Mouse (Mus musculus) hindbrain, embryonic 16.5 days (tissue): ENCODE results near the gene Stk32c. TPM values are rescaled to one million over a fixed set of nuclear protein-coding genes. Genes with fewer than 3 reads are reported as not detected.

Source experiments
- ATAC-seq: fragments of 200-750 bp; cut with Nextera tagmentation; 2 replicates; pipeline ENCODE4 v1.8.0; 2017; ENCODE audit warnings: moderate TSS enrichment, moderate library complexity
- H3K27ac ChIP-seq: fragments of 300-500 bp; sonication (generic); 2 replicates; pipeline ENCODE4 v1.5.1; 2014; ENCODE audit warnings: low read depth, mild to moderate bottlenecking, control low read depth, low read length, moderate library complexity
- H3K27me3 ChIP-seq: fragments of 300-500 bp; sonication (generic); replicated peaks from 2 replicates; pipeline ENCODE4 v1.6.1; 2014; ENCODE audit warnings: low read length; ENCODE audit not compliant: control insufficient read depth, insufficient read depth
- H3K36me3 ChIP-seq: fragments of 300-500 bp; sonication (generic); 2 replicates; pipeline ENCODE4 v1.6.1; 2014; ENCODE audit warnings: mild to moderate bottlenecking, low read length, moderate library complexity, mixed read lengths; ENCODE audit not compliant: control insufficient read depth, insufficient read depth
- H3K4me1 ChIP-seq: fragments of 300-500 bp; sonication (generic); 2 replicates; pipeline ENCODE4 v1.6.1; 2014; ENCODE audit warnings: low read depth, low read length; ENCODE audit not compliant: control insufficient read depth, insufficient read depth
- H3K4me2 ChIP-seq: fragments of 300-500 bp; sonication (generic); 2 replicates; pipeline ENCODE4 v1.6.1; 2014; ENCODE audit warnings: mild to moderate bottlenecking, low read length, control low read depth, moderate library complexity
- H3K4me3 ChIP-seq: fragments of 300-500 bp; sonication (generic); 2 replicates; pipeline ENCODE4 v1.5.1; 2014; ENCODE audit warnings: mild to moderate bottlenecking, low read length, control low read depth, moderate library complexity
- H3K9ac ChIP-seq: fragments of 300-500 bp; sonication (generic); 2 replicates; pipeline ENCODE4 v1.6.1; 2014; ENCODE audit warnings: low read depth, mild to moderate bottlenecking, control low read depth, low read length, moderate library complexity
- H3K9me3 ChIP-seq: fragments of 300-500 bp; sonication (generic); 2 replicates; pipeline ENCODE4 v1.6.1; 2014; ENCODE audit warnings: mild to moderate bottlenecking, low read length, moderate library complexity; ENCODE audit not compliant: control insufficient read depth
- WGBS: fragments of 180-500 bp; shearing (Covaris S2); extraction: QIAGEN DNeasy Blood & Tissue Kit; methylation state at CpG from one replicate; pipeline ENCODE4 v1.1.7; 2014; 5-methylcytosine and 5-hydroxymethylcytosine counted together
- polyA plus RNA-seq: library from polyadenylated mRNA; unstranded; fragments of >200 nt; fragmentation: Nextera tagmentation; extraction: Ambion mirVana; gene quantifications from 2 replicates; pipeline ENCODE4 v1.2.1, GENCODE M21; 2015

Stk32c gene
- polyA plus RNA-seq, 1 experiment from 2014 or later, result 3.0 TPM

DNA sequence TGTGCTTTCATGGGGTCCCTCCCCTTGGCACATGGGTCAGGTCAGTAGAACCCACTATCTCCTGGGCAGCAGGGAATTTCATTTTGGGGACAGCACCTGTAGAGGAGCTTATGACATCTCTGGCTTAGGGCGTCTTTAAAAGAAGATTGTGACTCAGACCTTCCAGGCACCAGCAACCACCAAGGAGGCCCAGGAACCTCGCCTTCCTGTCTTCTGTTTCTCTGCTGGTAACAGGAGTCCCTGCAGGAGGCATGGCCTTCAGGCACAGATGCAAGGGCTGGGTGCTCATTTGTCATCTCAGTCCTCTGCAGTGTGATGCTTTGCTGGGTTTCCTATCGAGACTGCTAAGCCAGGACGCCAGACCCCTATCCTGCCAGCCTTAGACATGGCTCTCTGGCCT lies 84.1 kb downstream of the Stk32c start:
- H3K9me3 ChIP-seq, result no peaks in the 10 kb centered on the region
- H3K36me3 ChIP-seq, result no peaks in the 10 kb centered on the region
- no peak overlapping the region for H3K4me3 ChIP-seq
- no peak for ATAC-seq
- H3K27me3 ChIP-seq, result no peaks in the 10 kb centered on the region
- H3K27ac ChIP-seq, result no peak overlapping the region
- 76% methylated on average over 4 of the region's 4 CpGs for WGBS
- H3K4me1 ChIP-seq, result peaks cover 6% of the 10 kb centered on the region
- H3K9ac ChIP-seq, result no peak overlapping the region
- no peak overlapping the region for H3K4me2 ChIP-seq

DNA sequence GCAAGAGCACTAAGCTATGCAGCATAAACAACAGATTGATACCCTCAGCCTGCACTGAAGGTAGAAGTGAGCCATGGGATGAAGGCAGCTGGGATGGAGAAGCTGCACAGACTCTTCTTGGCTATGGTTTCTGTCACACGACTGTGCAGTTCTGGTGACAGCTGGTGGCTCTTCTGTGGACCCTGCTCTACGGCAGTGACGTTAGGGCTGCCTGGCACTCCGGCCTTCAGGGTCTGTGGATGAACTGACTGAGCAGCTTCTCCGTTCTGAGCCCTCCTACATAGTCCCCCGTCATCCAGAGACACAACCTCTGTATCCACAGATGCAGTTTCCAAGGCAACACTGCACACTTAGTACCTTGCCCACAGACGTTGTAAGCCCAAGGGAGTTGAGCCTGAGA lies 86.6 kb downstream of the Stk32c start:
- Histone ChIP-seq H3K4me3 (no peak overlapping the region), H3K27me3 (no peaks in the 10 kb centered on the region), H3K27ac (no peak overlapping the region), H3K9me3 (no peaks in the 10 kb centered on the region), H3K4me1 (0 out of 2 replicates have a peak, but pooled peaks cover 2% of the 10 kb centered on the region), H3K4me2 (no peak overlapping the region), H3K9ac (no peak overlapping the region), H3K36me3 (no peaks in the 10 kb centered on the region)
- ATAC-seq, result no peak
- 67% methylated on average over 7 of the region's 7 CpGs for WGBS

DNA sequence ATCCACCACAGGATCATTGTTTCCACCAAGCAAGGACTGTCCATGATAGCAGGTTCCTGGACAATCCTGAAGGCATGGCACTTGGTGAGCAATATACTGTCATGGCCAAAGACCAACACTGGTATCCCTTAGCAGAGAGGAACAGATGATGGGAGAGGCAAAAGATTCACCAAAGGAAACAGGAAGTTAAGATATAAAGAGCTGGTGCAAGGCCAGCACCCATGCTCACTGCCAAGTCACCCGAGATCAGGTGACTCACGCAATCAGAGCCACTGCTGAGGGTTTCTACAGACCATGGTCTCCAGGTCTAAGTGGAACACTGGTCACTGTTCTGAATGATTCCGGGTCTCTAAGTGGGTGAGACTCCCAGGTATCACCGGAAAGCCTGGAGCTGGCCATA lies 87.2 kb downstream of the Stk32c start:
- H3K9ac ChIP-seq, result no peak overlapping the region
- no peak overlapping the region for H3K4me3 ChIP-seq
- no peaks in the 10 kb centered on the region for H3K36me3 ChIP-seq
- H3K27me3 ChIP-seq, result no peaks in the 10 kb centered on the region
- 87% methylated on average over 4 of the region's 4 CpGs for WGBS
- no peak for ATAC-seq
- H3K4me2 ChIP-seq, result no peak overlapping the region
- H3K9me3 ChIP-seq, result no peaks in the 10 kb centered on the region
- H3K4me1 ChIP-seq, result 0 out of 2 replicates have a peak, but pooled peaks cover under 1% of the 10 kb centered on the region
- no peak overlapping the region for H3K27ac ChIP-seq

DNA sequence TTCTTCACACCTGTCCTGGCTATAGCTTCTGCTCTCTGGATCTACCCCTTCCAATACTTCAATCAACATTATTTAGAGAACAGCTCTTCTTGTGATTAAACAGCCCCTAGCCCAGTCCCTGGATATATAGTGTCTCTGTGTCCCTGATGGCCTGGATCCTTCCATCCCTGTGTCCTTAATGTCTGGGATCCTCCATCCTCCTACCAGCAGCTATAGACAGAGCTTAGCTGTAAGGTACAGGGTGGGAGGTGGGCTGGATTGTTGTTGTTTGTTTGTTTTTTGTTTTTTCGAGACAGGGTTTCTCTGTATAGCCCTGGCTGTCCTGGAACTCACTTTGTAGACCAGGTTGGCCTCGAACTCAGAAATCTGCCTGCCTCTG lies 93.3 kb downstream of the Stk32c start:
- no peak overlapping the region for H3K4me3 ChIP-seq
- ATAC-seq, result peak; percentile 52
- no peaks in the 10 kb centered on the region for H3K4me1 ChIP-seq
- no peak overlapping the region for H3K9ac ChIP-seq
- H3K4me2 ChIP-seq, result no peak overlapping the region
- no peak overlapping the region for H3K27ac ChIP-seq
- no peaks in the 10 kb centered on the region for H3K36me3 ChIP-seq
- WGBS, result 71% methylated on average over 2 of the region's 2 CpGs
- H3K9me3 ChIP-seq, result no peaks in the 10 kb centered on the region
- 0 out of 2 replicates have a peak, but pooled peaks cover 2% of the 10 kb centered on the region for H3K27me3 ChIP-seq

DNA sequence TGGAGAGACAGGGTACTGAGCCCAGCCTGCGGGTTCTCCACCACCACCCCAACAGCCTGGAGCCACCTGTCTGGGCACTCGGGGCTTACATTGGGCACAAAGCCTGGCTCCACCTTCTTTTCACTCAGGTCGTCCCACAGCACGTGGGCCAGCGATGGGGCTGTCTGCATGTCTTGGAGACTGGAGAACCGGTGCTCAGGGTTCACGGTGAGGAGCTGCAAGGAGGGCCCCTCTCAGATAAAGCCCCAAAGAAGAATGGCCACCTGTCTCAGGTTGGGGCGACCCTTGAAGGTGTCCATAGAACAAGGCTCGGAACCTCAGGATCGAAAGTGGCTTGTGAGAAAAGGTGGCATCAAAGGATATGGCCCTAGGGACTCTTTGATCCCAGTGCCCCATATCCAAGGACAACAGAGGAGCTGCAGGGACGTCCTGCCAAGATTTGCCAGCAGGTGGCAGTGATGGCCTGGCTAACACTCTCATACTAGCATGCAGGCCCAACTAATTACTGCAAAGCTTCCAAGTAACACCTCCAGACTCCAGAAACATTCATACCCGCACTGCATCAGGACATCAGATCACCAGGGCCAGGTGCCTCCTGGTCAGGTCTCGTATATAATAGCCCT lies 93.8 kb downstream of the Stk32c start:
- no peak overlapping the region for H3K27ac ChIP-seq
- H3K4me2 ChIP-seq, result no peak overlapping the region
- H3K9me3 ChIP-seq, result no peaks in the 10 kb centered on the region
- WGBS, result 46% methylated on average over 13 of the region's 13 CpGs
- 0 out of 2 replicates have a peak, but pooled peaks cover 2% of the 10 kb centered on the region for H3K27me3 ChIP-seq
- peak; percentile 91 for ATAC-seq
- H3K4me3 ChIP-seq, result no peak overlapping the region
- H3K36me3 ChIP-seq, result no peaks in the 10 kb centered on the region
- H3K9ac ChIP-seq, result no peak overlapping the region; the same call in 1 of the 2 replicates
- H3K4me1 ChIP-seq, result no peaks in the 10 kb centered on the region

DNA sequence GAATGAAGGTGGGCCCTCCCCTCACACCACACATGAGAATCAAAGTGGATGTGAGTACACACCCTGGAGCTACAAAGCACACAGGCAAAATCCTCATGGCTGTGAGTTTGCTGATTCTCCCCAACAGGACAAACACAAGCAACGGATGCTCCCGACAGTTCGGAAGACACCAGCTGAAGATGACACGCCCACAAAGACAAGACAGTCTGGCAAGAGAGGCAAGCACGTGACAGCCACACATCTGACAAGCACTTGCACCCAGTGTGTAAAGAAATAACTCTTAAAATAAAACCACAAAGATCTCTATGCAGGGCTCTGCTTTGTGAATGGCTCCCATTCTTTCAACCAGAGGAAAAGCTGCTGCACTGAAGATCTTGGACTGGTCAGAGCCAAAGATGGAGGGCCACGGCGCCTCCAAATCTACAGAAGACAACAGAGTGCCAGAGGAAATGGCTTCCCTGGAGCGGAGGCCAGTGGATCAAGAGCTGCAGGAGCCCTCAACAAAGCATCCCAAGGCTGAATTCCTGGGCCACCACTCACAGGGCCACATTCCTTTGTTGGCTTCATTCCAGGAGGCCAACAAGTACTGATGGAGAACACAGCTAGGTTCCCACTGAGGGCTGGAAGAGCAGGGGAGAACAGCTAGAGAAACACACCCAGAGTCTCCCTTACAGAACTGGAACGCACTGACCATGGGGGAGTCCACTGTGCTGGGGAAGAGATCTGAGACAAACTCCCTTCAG lies 105.0 kb downstream of the Stk32c start:
- ATAC-seq, result no peak
- no peaks in the 10 kb centered on the region for H3K9me3 ChIP-seq
- 75% methylated on average over 9 of the region's 9 CpGs for WGBS
- no peaks in the 10 kb centered on the region for H3K4me1 ChIP-seq
- H3K4me3 ChIP-seq, result no peak overlapping the region
- H3K9ac ChIP-seq, result no peak overlapping the region
- H3K27ac ChIP-seq, result no peak overlapping the region
- no peak overlapping the region for H3K4me2 ChIP-seq
- no peaks in the 10 kb centered on the region for H3K36me3 ChIP-seq
- H3K27me3 ChIP-seq, result no peaks in the 10 kb centered on the region

DNA sequence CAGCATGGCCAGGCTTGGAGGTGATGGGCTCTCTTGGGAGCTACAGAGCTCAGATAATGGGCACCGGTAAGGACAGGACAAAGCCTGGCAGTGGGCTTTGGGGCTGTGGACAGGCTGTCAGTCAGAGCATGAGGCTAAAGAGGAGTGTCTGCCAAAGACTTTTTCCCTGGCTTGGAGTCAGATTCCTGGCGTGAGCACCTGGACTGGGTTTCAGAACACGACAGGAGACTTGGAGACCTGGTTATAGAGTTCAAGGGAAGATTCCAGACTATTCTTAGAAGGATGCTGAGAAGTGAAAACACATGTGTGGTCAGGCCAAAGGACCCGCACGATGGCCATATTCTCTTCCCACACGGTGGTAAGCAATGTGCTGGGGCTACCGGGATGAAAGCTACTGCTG lies 107.4 kb downstream of the Stk32c start:
- Histone ChIP-seq H3K4me2 (no peak overlapping the region), H3K27ac (no peak overlapping the region), H3K4me1 (no peaks in the 10 kb centered on the region), H3K4me3 (no peak overlapping the region), H3K9ac (no peak overlapping the region), H3K27me3 (no peaks in the 10 kb centered on the region), H3K36me3 (no peaks in the 10 kb centered on the region), H3K9me3 (no peaks in the 10 kb centered on the region)
- WGBS, result 70% methylated on average over 7 of the region's 7 CpGs
- ATAC-seq, result no peak

DNA sequence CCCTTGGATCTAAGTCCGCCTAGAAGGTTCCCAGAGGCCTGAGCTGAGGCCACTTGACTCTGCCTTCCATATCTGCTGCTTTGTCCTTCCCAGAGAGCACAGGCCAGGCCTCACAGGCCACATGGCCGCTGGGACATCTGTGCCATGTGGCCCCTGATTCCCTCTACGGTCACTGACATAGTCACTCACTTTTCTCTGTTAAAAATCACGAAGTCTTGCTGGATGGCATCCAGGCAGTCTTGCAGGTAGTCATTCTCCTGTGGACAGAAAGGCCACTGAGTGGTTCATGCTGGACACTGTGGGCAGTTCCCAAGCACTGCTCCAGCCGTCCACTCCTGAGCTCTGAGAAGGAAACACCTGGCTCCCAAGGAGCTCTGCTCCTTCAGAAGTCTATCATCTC lies 108.0 kb downstream of the Stk32c start:
- WGBS, result 78% methylated on average over 5 of the region's 5 CpGs
- no peak overlapping the region for H3K4me3 ChIP-seq
- ATAC-seq, result no peak
- no peak overlapping the region for H3K27ac ChIP-seq
- H3K9ac ChIP-seq, result no peak overlapping the region
- no peaks in the 10 kb centered on the region for H3K36me3 ChIP-seq
- no peak overlapping the region for H3K4me2 ChIP-seq
- H3K4me1 ChIP-seq, result no peaks in the 10 kb centered on the region
- no peaks in the 10 kb centered on the region for H3K27me3 ChIP-seq
- H3K9me3 ChIP-seq, result no peaks in the 10 kb centered on the region

DNA sequence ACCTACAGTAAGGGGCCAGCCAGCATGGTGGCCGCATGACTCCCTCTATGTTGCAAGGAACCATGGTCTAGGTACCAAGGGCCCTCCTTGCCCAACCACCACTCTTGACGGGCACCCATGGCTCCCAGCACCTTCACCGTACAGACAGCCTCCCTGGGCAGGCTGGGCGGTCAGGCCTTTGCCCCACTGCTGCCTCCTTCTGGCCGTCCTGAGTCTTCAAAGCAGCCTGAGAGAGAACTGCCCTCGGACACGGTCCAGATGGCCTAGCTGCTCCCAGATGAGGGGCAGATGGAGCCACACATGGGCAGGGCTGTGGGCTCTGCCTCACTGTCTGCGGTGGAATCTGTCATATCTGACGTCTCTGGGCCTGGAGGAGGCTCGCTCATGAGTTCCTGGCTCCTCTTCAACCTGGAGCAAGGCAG lies 109.1 kb downstream of the Stk32c start:
- 45% methylated on average over 10 of the region's 10 CpGs for WGBS
- peaks cover 3% of the 10 kb centered on the region for H3K36me3 ChIP-seq
- H3K9me3 ChIP-seq, result no peaks in the 10 kb centered on the region
- no peaks in the 10 kb centered on the region for H3K4me1 ChIP-seq
- no peak overlapping the region for H3K9ac ChIP-seq
- no peak overlapping the region for H3K27ac ChIP-seq
- no peak overlapping the region for H3K4me2 ChIP-seq
- no peaks in the 10 kb centered on the region for H3K27me3 ChIP-seq
- H3K4me3 ChIP-seq, result no peak overlapping the region
- peak; percentile 25; the same call in 1 of the 2 replicates for ATAC-seq
